Mouse (Mus musculus): ENCODE measurements at regions not wholly inside any gene's neighbourhood (a gene's known extent, or its start where the extent isn't known, plus 50 kb on each side); places are given as distances from the start of the nearest gene placed in this dataset.

DNA sequence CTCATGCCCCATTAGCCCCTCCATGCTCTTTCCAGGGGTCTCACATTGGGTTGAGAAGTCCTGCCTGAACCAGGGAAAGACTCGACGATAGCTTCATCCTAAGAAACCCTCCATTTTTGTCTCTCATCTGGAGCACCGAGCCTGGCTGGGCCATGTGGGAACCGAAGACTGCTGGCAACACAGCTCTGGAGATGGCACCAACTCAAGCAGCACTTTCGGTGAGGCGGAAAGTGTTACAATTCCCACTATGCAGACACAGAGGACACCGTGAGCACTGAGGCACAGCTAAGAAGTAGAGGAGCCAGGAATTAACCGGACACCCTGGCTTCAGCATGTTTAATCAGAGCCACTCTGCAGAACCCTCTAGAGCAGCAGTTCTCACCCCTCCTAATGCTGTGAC lies 153.8 kb downstream of the Fgf18 start:
- no peak for TF ChIP-seq CTCF (IDR thresholded peaks at IDR 0.05)
- no peak for TF ChIP-seq EP300 (IDR thresholded peaks at IDR 0.05)

Data from lung, postnatal 0 days (tissue).